Mouse (Mus musculus): ENCODE measurements around the gene Plekhg1.

DNA sequence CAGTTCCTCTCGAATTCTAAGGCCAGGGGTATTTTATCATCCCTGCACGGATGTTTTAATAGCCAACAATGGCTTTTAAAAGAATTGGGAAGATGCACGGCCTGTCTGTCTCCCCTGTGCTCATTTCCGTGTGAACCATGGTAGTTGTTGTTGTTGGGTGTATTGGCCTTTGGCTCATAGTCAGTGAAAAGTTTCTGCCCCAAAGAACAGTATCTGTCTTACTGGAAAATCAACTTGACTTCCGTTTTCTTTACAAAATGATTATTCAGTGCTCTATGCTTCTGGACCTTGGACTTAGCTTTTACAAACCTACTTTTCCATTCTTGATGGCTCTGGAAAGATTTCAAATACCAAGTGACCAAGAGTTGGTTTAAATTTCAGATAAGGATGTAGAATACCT, 104.3 kb downstream of the Plekhg1 start:
- no peak for TF ChIP-seq GATA1 (IDR thresholded peaks at IDR 0.05; ENCODE audit: borderline replicate concordance, low read length)
- no peak for TF ChIP-seq FLI1 (IDR thresholded peaks at IDR 0.05; ENCODE audit: low read length)

Data from megakaryocyte, embryonic 14.5 days (primary cell).